Mouse (Mus musculus) liver, adult 2 months (tissue): ENCODE measurements around the gene Gm49336. TPM values are rescaled to one million over a fixed set of nuclear protein-coding genes. Genes with fewer than 3 reads are reported as not detected.

Experiments used
- DNase-seq: peaks from one replicate; pipeline ENCODE4 v3.0.0-alpha.2; 2011; ENCODE audit warnings: low read depth, low spot score; ENCODE audit errors: extremely low read depth
- H3K27ac ChIP-seq: fragments of 200-500 bp; replicated peaks from 2 replicates; pipeline ENCODE4 v1.5.1; 2012; ENCODE audit warnings: low read depth, mild to moderate bottlenecking, control low read depth, inconsistent platforms, low read length; ENCODE audit not compliant: insufficient read depth
- H3K27me3 ChIP-seq: fragments of 200-500 bp; 2 replicates; pipeline ENCODE4 v1.6.1; 2012; ENCODE audit warnings: mild to moderate bottlenecking, moderate library complexity, low read length, inconsistent platforms; ENCODE audit not compliant: control insufficient read depth, insufficient read depth
- H3K36me3 ChIP-seq: fragments of 200-500 bp; 2 replicates; pipeline ENCODE4 v1.6.1; 2012; ENCODE audit warnings: low read length, inconsistent platforms; ENCODE audit not compliant: control insufficient read depth, insufficient read depth
- H3K4me1 ChIP-seq: fragments of 200-500 bp; 2 replicates; pipeline ENCODE4 v1.6.1; 2011; ENCODE audit warnings: low read length; ENCODE audit not compliant: control insufficient read depth, insufficient read depth
- H3K4me3 ChIP-seq: fragments of 200-500 bp; 2 replicates; pipeline ENCODE4 v1.5.1; 2011; ENCODE audit warnings: low read depth, mild to moderate bottlenecking, control low read depth, low read length, moderate library complexity; ENCODE audit not compliant: insufficient read depth
- H3K79me2 ChIP-seq: fragments of 200-500 bp; 2 replicates; pipeline ENCODE4 v1.6.1; 2012; ENCODE audit warnings: inconsistent platforms, mild to moderate bottlenecking, low read length, moderate library complexity; ENCODE audit not compliant: control insufficient read depth, insufficient read depth
- H3K9ac ChIP-seq: fragments of 200-500 bp; 2 replicates; pipeline ENCODE4 v1.6.1; 2012; ENCODE audit warnings: low read depth, mild to moderate bottlenecking, control low read depth, inconsistent platforms, low read length
- CTCF ChIP-seq: fragments of 200-500 bp; IDR thresholded peaks from 2 replicates; pipeline ENCODE4 v1.5.1; 2011; ENCODE audit warnings: low read depth, low read length, control low read depth
- POLR2A ChIP-seq: fragments of 200-500 bp; IDR thresholded peaks from 2 replicates; pipeline ENCODE4 v1.6.1; 2011; ENCODE audit warnings: low read length, control low read depth; ENCODE audit not compliant: insufficient read depth; ENCODE audit errors: extremely low read depth
- WGBS: fragments of 180-500 bp; shearing (Covaris S2); methylation state at CpG from one replicate; pipeline ENCODE4 v1.1.7; 2018; 5-methylcytosine and 5-hydroxymethylcytosine counted together
- polyA plus RNA-seq: library from polyadenylated mRNA; depleted of rRNA; stranded (reverse); fragments of >200 nt; gene quantifications from 2 replicates; pipeline ENCODE4 v1.2.3, GENCODE M21; 2012
- total RNA-seq: library from RNA; depleted of rRNA; stranded (reverse); fragments of >200 nt; gene quantifications from 2 replicates; pipeline ENCODE4 v1.2.3, GENCODE M21; 2014

Gm49336 gene
- total and polyA plus RNA-seq, 2 experiments, result 6.4 to 14.8 TPM

DNA sequence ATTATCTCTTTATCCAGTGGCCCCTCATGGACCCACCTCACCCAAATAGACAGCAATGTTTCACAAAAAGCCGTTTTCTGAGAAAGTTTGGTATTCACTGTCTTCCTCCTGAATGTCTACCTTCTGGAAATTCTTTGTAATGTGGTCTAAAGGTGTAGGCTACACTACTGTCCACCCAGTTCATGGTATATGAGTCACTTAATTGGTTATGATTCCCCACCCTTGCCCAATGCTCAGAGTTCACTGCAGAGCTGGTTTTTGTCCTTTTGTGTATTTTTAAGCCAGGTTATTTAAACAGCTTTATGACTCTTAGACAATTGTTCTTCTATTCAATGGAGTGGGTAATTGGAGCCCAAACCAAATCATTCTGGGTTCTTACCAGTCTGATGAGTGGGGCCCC, 35.2 kb downstream of the Gm49336 start:
- no peaks in the 10 kb centered on the region for H3K79me2 ChIP-seq
- no peak for DNase-seq
- H3K36me3 ChIP-seq, result peaks cover 18% of the 10 kb centered on the region
- no peak for TF ChIP-seq POLR2A
- no peak for TF ChIP-seq CTCF
- H3K4me1 ChIP-seq, result no peaks in the 10 kb centered on the region
- WGBS, result 100% methylated on average over 1 of the region's 1 CpGs
- H3K9ac ChIP-seq, result no peak overlapping the region
- H3K27me3 ChIP-seq, result no peaks in the 10 kb centered on the region
- no peak overlapping the region for H3K4me3 ChIP-seq
- no peak overlapping the region for H3K27ac ChIP-seq

GRCm38 (mm10) chr14:60215000-60215399, 36.3 kb downstream of the Gm49336 start:
- DNase-seq, result no peak
- H3K9ac ChIP-seq, result no peak overlapping the region
- peaks cover 14% of the 10 kb centered on the region for H3K36me3 ChIP-seq
- no peaks in the 10 kb centered on the region for H3K79me2 ChIP-seq
- no peak overlapping the region for H3K4me3 ChIP-seq
- WGBS, result 92% methylated on average over 3 of the region's 3 CpGs
- no peaks in the 10 kb centered on the region for H3K27me3 ChIP-seq
- no peak overlapping the region for H3K27ac ChIP-seq
- no peak for TF ChIP-seq POLR2A
- no peak for TF ChIP-seq CTCF
- no peaks in the 10 kb centered on the region for H3K4me1 ChIP-seq

DNA sequence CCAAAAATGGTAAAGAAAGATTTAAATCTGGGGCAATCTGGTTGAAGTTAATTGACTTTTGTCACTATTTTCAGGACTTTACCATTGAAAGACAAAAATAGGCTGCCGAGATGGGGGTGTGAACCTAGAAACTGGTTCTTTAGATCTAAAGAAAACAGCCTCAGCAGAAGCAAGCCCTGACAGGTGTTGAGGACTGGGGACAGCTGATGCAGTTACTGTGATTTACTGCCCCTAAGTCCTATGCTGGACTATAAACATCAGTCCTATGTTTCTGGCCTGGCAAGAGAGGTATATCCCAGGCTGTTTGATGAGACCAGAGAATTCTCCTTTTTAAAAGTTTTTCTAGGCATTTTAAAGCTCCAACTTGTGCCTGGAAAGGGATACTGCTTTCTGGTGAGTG, 37.3 kb downstream of the Gm49336 start:
- H3K4me1 ChIP-seq, result no peaks in the 10 kb centered on the region
- no peaks in the 10 kb centered on the region for H3K79me2 ChIP-seq
- 86% methylated on average over 1 of the region's 1 CpGs for WGBS
- no peaks in the 10 kb centered on the region for H3K27me3 ChIP-seq
- H3K36me3 ChIP-seq, result peaks cover 11% of the 10 kb centered on the region
- no peak overlapping the region for H3K9ac ChIP-seq
- no peak overlapping the region for H3K27ac ChIP-seq
- H3K4me3 ChIP-seq, result no peak overlapping the region
- DNase-seq, result no peak
- TF ChIP-seq CTCF (no peak), POLR2A (no peak)

DNA sequence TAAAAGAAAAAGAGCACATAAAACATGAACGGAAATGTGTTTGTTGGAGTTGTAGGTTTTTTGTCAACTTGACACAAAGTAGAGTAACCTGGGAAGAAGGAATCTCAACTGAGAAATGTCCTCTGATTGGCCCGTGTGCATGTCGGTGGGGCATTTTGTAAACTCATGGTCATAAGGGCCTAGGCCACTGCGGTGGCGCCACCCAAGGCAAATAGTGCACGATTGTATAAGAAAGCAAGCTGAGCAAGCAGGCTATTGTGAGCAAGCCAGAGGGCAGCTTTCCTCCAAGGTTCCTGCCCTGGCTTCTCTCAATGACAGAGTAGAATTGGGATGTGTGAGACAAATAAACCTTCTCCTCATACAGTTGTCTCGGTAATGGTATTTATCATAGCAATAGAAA, 42.1 kb downstream of the Gm49336 start:
- no peak overlapping the region for H3K9ac ChIP-seq
- TF ChIP-seq CTCF, result no peak
- TF ChIP-seq POLR2A, result no peak
- WGBS, result 82% methylated on average over 7 of the region's 7 CpGs
- H3K27me3 ChIP-seq, result no peaks in the 10 kb centered on the region
- no peak for DNase-seq
- no peaks in the 10 kb centered on the region for H3K4me1 ChIP-seq
- no peaks in the 10 kb centered on the region for H3K36me3 ChIP-seq
- no peaks in the 10 kb centered on the region for H3K79me2 ChIP-seq
- H3K4me3 ChIP-seq, result no peak overlapping the region
- no peak overlapping the region for H3K27ac ChIP-seq

GRCm38 (mm10) chr14:60204993-60205392, 46.3 kb downstream of the Gm49336 start:
- H3K79me2 ChIP-seq, result no peaks in the 10 kb centered on the region
- no peaks in the 10 kb centered on the region for H3K36me3 ChIP-seq
- peak; percentile 3 for DNase-seq
- no peak overlapping the region for H3K4me3 ChIP-seq
- no peaks in the 10 kb centered on the region for H3K4me1 ChIP-seq
- H3K9ac ChIP-seq, result no peak overlapping the region
- TF ChIP-seq CTCF (no peak), POLR2A (no peak)
- H3K27me3 ChIP-seq, result no peaks in the 10 kb centered on the region
- no peak overlapping the region for H3K27ac ChIP-seq
- 88% methylated on average over 6 of the region's 6 CpGs for WGBS

- WGBS, result 73% methylated on average over 7 of the region's 7 CpGs
- no peak within 1 kb of the TSS for H3K9ac ChIP-seq
These were observed 54.4 kb downstream of the Gm49336 start, which contains the start of gene Atp8a2 for GRCm38 (mm10) chr14:60196884-60197283. Gene Atp8a2, minus strand, starts transcription at chr14:60197179.

More at GRCm38 (mm10) chr14:60196884-60197283, 54.4 kb downstream of the Gm49336 start, which contains the start of gene Atp8a2:
- TF ChIP-seq POLR2A (no peak), CTCF (no peak)
- no peak within 1 kb of the TSS for H3K4me3 ChIP-seq
- no peak for DNase-seq
- no peaks in the 10 kb centered on the region; the same call in 1 of the 2 replicates for H3K27me3 ChIP-seq
- no peak within 1 kb of the TSS for H3K27ac ChIP-seq
- no peaks in the 10 kb centered on the region for H3K36me3 ChIP-seq
- no peaks in the 10 kb centered on the region for H3K79me2 ChIP-seq
- no peaks in the 10 kb centered on the region for H3K4me1 ChIP-seq
